Mouse (Mus musculus) naive thymus-derived CD4-positive, alpha-beta T cell, adult 2 months (primary cell): ENCODE data around the gene Eif3j1.
A peak's percentile ranks its signal among the peaks of the same experiment; 100 is the strongest.

Experiments used
- DNase-seq: peaks from one replicate; pipeline ENCODE4 v3.0.0-alpha.2; 2011; ENCODE audit warnings: low read depth

Gene Eif3j1

GRCm38 (mm10) chr2:122102070-122102469 lies 73.7 kb downstream of the Eif3j1 start:
- DNase-seq, result peak; percentile 64
